Mouse (Mus musculus) mouse embryonic stem cell (cell line): ENCODE measurements around the gene Chia1.
"Not testable (repeated sequence)": the region's sequence is repeated elsewhere in the genome, so short reads cannot be mapped to it uniquely, and the experiment has no call there.

Experiments
- in situ Hi-C, 2 experiments: fragments of 300-500 bp; cut with MboI; formaldehyde crosslinking; loops; 1 replicate in 1 of 2; 3 replicates in 1 of 2; pipeline ENCODE4 v1.14.3; 2019 to 2020; ENCODE audit warnings: low sequenced_read_pairs in 2 of 2, low pct_unique_long_range_greater_than_20kb in 1 of 2, mixed read lengths in 1 of 2; ENCODE audit not compliant: unreplicated experiment in 1 of 2

The Chia1 gene

GRCm38 (mm10) chr3:106112929-106113328 lies at the start of gene Chia1:
Gene Chia1 (plus strand): TSS chr3:106113229.
- in situ Hi-C loops = no loop called here

DNA sequence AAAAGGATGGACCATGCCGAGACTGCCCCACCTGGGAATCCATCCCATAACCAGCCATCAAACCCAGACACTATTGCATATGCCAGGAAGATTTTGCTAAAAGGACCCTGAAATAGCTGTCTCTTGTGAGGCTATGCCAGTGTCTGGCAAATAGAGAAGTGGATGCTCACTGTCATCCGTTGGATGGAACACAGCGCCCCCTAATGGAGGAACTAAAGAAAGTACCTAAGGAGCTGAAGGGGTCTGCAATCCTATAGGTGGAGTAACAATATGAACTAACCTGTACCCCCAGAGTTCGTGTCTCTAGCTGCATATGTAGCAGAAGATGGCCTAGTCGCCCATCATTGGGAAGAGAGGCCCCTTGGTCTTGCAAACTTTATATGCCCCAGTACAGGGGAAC lies 45.3 kb upstream of the Chia1 start:
- in situ Hi-C loops = loop anchor here in 1 of 2 experiments (10.0 kb wide), 1 partner anchor 63 kb away; no protein-coding TSS in a partner anchor

DNA sequence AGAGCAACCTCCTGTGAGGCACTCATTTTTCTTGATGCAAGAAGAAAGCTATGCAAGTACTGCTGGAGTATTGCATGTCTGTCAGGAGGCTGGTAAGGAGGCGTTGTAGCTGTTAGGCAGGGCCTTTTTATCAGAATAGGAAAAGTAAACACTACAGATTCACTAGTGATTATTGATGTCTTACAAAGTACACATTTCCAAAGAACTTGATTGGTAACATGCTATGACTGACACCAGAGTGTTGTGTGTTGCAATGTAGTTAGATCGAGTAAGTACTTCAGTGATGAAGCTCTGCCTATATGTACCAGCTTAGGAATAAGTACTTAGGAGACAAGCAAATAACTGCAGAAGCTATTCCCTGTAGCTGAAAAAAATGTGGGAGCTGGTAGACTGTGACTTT lies 42.0 kb upstream of the Chia1 start:
- in situ Hi-C loops = no loop called here

GRCm38 (mm10) chr3:106074824-106075223 lies 38.2 kb upstream of the Chia1 start:
- in situ Hi-C loops = no loop called here

GRCm38 (mm10) chr3:106126999-106127398 lies 14.0 kb downstream of the Chia1 start:
- in situ Hi-C loops = loop anchor here (5.0 kb wide), 1 partner anchor 180 kb away; no protein-coding TSS in a partner anchor

DNA sequence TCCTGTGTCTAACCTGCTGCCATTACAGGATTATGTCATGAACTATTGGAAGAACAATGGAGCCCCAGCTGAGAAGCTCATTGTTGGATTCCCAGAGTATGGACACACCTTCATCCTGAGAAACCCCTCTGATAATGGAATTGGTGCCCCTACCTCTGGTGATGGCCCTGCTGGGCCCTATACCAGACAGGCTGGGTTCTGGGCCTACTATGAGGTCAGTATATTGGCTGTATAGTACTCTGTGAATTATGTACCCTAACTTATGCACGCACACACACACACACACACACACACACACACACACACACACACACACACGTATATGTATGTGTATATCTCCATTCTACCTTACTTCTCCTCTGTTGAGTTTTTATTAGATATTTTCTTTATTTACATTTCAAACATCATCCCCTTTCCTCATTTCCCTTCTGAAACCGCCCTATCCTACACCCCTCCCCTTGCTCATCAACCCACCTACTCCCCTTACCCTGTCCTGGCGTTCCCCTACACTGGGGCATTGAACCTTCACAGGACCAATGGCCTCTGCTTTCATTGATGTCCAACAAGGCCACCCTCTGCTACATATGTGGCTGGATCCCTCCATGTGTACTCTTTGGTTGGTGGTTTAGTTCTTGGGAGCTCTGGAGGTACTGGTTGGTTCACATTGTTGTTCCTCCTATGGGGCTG lies 15.9 kb downstream of the Chia1 start:
- in situ Hi-C loops = loop anchor here (5.0 kb wide), 1 partner anchor 178 kb away; no protein-coding TSS in a partner anchor

- in situ Hi-C loops = no loop called here
These were observed 18.7 kb downstream of the Chia1 start for GRCm38 (mm10) chr3:106131690-106132089.

DNA sequence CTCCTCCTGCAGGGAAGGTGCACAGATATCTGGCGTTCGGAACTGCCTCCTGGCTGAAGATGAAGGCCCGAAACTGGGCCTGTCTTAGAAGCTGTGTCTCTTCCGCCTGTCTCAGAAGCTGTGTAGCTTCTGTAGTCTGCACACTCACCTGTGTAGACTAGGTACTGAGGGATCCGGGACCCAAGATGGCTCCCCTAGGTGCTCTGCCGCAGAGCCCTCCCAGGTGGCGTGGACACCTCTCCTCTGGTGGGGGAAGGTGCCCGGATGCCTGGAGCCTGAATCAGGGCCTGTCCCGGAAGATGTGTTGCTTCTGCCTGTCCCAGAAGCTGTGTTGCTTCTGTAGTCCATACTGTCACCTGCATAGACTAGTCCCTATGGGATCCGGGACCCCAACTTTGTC lies 31.1 kb downstream of the Chia1 start:
- in situ Hi-C loops = no loop called here

DNA sequence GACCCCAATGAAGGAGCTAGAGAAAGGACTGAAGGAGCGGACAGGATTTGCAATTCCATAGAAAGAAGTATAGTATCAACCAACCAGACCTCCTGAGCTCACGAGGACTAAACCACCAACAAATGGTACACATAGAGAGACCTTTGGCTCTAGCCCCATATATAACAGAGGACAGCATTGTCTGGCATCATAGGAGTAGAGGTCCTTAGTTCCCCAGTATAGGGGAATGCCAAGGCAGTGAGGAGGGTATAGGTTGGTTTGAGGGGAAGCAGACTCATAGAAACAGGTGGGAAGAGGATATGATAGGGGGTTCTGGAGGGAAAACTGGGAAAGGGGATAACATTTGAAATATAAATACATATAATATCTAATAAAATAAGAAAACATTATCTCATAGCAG lies 41.4 kb downstream of the Chia1 start:
- in situ Hi-C loops = no loop called here

DNA sequence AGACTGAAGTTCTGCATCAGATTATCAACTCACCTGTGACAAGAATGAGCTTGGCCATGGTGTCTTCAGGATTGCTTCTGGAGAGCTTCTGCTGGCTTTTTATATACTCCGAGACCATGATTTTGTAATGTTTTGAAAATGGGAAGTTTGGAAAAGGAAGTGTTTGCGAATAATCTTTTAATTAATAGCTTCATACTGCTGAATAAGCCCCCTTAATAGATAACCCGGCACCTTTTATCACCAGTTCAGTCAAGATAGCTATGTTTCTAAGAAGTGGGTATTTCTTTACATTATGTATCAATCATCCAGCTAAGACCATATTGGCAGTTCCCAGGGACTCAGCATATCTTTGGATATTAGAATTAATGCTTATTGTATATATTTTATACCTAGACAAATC lies 54.4 kb downstream of the Chia1 start, which contains the start of gene Chil3:
Chil3 (minus strand) TSS at position 101 of the 400 bp plus-strand sequence.
- in situ Hi-C loops = no loop called here

GRCm38 (mm10) chr3:106170522-106171053 lies 57.6 kb downstream of the Chia1 start:
- in situ Hi-C loops = no loop called here

- in situ Hi-C loops = no loop called here
These were observed 58.2 kb downstream of the Chia1 start for GRCm38 (mm10) chr3:106171135-106171731.

GRCm38 (mm10) chr3:106172506-106172905 lies 59.5 kb downstream of the Chia1 start:
- in situ Hi-C loops = not testable (repeated sequence)

DNA sequence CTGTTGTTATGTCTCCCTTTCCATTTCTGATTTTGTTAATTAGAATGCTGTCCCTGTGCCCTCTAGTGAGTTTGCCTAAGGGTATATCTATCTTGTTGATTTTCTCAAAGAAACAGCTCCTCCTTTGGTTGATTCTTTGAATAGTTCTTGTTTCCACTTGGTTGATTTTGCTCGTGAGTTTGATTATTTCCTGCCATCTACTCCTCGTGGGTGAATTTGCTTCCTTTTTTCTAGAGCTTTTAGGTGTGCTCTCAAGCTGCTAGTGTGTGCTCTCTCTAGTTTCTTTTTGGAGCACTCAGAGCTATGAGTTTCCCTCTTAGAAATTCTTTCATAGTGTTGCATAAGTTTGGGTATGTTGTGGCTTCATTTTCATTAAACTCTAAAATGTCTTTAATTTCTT lies 61.9 kb downstream of the Chia1 start:
- in situ Hi-C loops = not testable (repeated sequence)

- in situ Hi-C loops = no loop called here
These were observed 64.6 kb downstream of the Chia1 start for GRCm38 (mm10) chr3:106177509-106178189.
